Mouse (Mus musculus) bone marrow macrophage, adult 2 months (primary cell): ENCODE measurements around the gene Ankdd1a.

Source experiments
- CTCF ChIP-seq: IDR thresholded peaks from 2 replicates; pipeline ENCODE4 v1.5.1; 2012; ENCODE audit warnings: low read depth, mild to moderate bottlenecking, low read length, moderate library complexity
- POLR2A ChIP-seq: IDR thresholded peaks from 2 replicates; pipeline ENCODE4 v1.6.1; 2012; ENCODE audit warnings: mild to moderate bottlenecking, low read depth, low read length, borderline replicate concordance

DNA sequence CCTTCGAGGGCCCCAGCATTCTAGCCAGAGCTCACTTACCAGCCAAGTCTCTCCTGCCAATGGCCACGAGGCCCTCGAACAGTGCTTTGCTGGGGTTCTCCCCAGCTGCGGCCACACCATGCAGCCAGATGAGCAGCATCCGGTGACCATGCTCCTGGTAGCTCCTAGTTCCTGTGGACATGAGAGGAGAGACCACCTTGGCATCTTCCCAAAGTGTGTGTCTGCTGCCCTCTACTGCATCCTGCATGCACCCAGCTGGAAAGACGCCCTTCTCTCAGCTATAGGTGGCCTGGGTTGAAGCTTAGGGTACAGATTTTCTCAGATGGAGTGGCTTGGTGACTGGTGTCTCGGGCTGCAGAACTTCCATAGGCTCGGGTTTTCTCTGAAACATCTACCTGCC is 17.8 kb downstream of the Ankdd1a start:
- TF ChIP-seq CTCF: no peak
- TF ChIP-seq POLR2A: no peak
